ENCODE assay signal across 10 mouse cellular contexts in genomic region chr11:48605223-48605824, GRCm38 (mm10).
DNase-seq lines count a peak whose midpoint lies in the region; ATAC-seq and TF ChIP-seq lines count a peak whose summit lies in the region.
"Had no signal": no experiment of that assay in that cellular context is flagged by ENCODE, and none has a peak within 500 bp of the region (broad histone marks: within the 10 kb centered on the region; RNA-seq: fewer than 3 reads in every experiment).

No protein-coding gene starts in this region.

- H3K4me3 ChIP-seq in heart, embryonic 16.5 days (ENCODE audit: low read length) = no peak overlapping the region
- no peak overlapping the region for H3K4me3 ChIP-seq in lung, embryonic 14.5 days (ENCODE audit: low read depth, low read length)
- H3K4me3 ChIP-seq: forebrain, embryonic 13.5 days had no signal

- no peak overlapping the region for H3K4me2 ChIP-seq in heart, embryonic 16.5 days (ENCODE audit: low read depth, low read length)
- H3K4me2 ChIP-seq in lung, embryonic 14.5 days = no peak overlapping the region
- H3K4me2 ChIP-seq: forebrain, embryonic 13.5 days had no signal

- peak overlapping the region; percentile 50 for H3K27ac ChIP-seq in heart, embryonic 16.5 days (ENCODE audit: low read length)
- no peak overlapping the region for H3K27ac ChIP-seq in lung, embryonic 14.5 days (ENCODE audit: low read depth)
- H3K27ac ChIP-seq: forebrain, embryonic 13.5 days had no signal

- WGBS in heart, embryonic 16.5 days = 31% methylated on average over 5 of the region's 5 CpGs
- 14% methylated on average over 5 of the region's 5 CpGs for WGBS in lung, embryonic 14.5 days

- peak; percentile 75 for ATAC-seq in heart, embryonic 16.5 days (replicated peaks; ENCODE audit: extremely low read depth, insufficient read depth, low FRiP score)
- ATAC-seq in lung, embryonic 14.5 days (ENCODE audit: insufficient read depth) = peak; percentile 92
- no peak for ATAC-seq in cerebellum, adult (ENCODE audit: insufficient number of reproducible peaks, low FRiP score, low TSS enrichment)
- ATAC-seq: forebrain, embryonic 13.5 days had no signal

- H3K9ac ChIP-seq in heart, embryonic 16.5 days (ENCODE audit: low read length) = no peak overlapping the region
- H3K9ac ChIP-seq in lung, embryonic 14.5 days = no peak overlapping the region
- H3K9ac ChIP-seq: forebrain, embryonic 13.5 days had no signal

- peak; percentile 45 for DNase-seq in adrenal gland, adult 2 months
- DNase-seq in adrenal gland, postnatal 4 days (ENCODE audit: low spot score in 2 of 2) = no peak
- peak; percentile 47 for DNase-seq in adrenal gland, postnatal 10 days
- DNase-seq in lung, embryonic 14.5 days = peak; percentile 92
- DNase-seq in layer of hippocampus, postnatal 25 days (ENCODE audit: extremely low spot score in 1 of 2, low spot score in 1 of 2) = no peak
- DNase-seq in layer of hippocampus, adult 9-11 months = no peak
- DNase-seq: cerebellum, adult 8-10 months had no signal

- TF ChIP-seq CTCF in lung, embryonic 14.5 days (IDR thresholded peaks at IDR 0.05; ENCODE audit: low read depth) = no peak

- H3K9me3 ChIP-seq in heart, embryonic 16.5 days (replicated peaks; ENCODE audit: control insufficient read depth, low read length) = no peaks in the 10 kb centered on the region
- no peaks in the 10 kb centered on the region for H3K9me3 ChIP-seq in lung, embryonic 14.5 days (ENCODE audit: low read depth, low read length)
- H3K9me3 ChIP-seq: forebrain, embryonic 13.5 days had no signal

- no peaks in the 10 kb centered on the region for H3K4me1 ChIP-seq in heart, embryonic 16.5 days (ENCODE audit: control insufficient read depth, insufficient read depth, low read length)
- H3K4me1 ChIP-seq in lung, embryonic 14.5 days (ENCODE audit: insufficient read depth) = no peaks in the 10 kb centered on the region
- H3K4me1 ChIP-seq: forebrain, embryonic 13.5 days had no signal

- no peaks in the 10 kb centered on the region for H3K36me3 ChIP-seq in heart, embryonic 16.5 days (ENCODE audit: control insufficient read depth, insufficient read depth)
- H3K36me3 ChIP-seq in lung, embryonic 14.5 days (ENCODE audit: insufficient read depth) = no peaks in the 10 kb centered on the region

- no peaks in the 10 kb centered on the region for H3K27me3 ChIP-seq in heart, embryonic 16.5 days (ENCODE audit: control insufficient read depth, insufficient read depth, low read length)
- no peaks in the 10 kb centered on the region for H3K27me3 ChIP-seq in lung, embryonic 14.5 days (ENCODE audit: insufficient read depth, low read length)
- H3K27me3 ChIP-seq: forebrain, embryonic 13.5 days had no signal

Comparison
In these comparisons a context has a peak if more than half of its experiments do, and no peak if none do; other contexts are left out.
1. DNase-seq: peak in adrenal gland, adult 2 months (single experiment), adrenal gland, postnatal 10 days (single experiment) and lung, embryonic 14.5 days (single experiment); none in adrenal gland, postnatal 4 days (0 of 2), layer of hippocampus, postnatal 25 days (0 of 2) and layer of hippocampus, adult 9-11 months (single experiment).